Mouse (Mus musculus) natural killer cell, adult 2 months (primary cell): Measurements from ENCODE around the gene Dppa3.
A peak's percentile ranks its signal among the peaks of the same experiment; 100 is the strongest.

ENCODE experiments used
- DNase-seq, 2 experiments: peaks; one replicate each; pipeline ENCODE4 v3.0.0; 2022; ENCODE audit warnings: low spot score in 2 of 2

Gene Dppa3

DNA sequence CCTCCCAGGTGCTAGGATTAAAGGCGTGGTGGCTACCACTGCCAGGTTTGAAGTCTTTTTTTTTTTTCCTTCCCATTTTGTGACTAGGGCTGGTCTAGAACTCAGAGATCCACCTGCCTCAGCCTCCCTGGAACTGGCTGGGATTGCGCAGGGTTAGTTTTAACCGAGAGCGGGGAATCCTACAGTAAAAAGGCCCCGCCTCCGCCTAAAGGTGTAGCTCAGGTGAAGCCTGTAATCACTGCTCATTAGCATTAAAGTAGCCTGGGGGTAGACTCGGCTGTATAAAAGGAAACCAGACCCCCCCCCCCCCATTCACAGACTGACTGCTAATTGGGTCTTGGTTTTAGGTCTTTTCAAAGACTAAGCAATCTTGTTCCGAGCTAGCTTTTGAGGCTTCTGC lies at the start of gene Dppa3:
Gene Dppa3 (plus strand): TSS at position 301 of the 400 bp plus-strand sequence.
- no peak for DNase-seq

DNA sequence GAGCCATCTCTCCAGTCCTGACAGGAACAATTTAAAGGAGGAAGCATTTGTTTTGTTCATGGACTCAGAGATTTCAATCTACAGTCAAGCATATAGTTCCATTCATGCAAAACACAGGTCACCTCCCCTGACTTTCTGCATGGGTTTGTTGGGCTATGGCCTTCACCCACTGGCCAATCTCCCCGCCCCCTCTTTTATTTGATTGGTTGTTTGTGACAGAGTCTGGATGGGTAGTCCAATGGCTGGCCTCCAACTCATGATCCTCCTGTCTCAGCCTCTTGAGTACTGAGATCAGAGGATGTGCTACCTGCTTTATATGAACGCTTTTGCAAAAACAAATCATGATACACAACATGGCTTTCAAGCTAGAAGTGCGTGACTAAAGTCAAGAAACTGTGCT lies 49.2 kb upstream of the Dppa3 start:
- no peak for DNase-seq

DNA sequence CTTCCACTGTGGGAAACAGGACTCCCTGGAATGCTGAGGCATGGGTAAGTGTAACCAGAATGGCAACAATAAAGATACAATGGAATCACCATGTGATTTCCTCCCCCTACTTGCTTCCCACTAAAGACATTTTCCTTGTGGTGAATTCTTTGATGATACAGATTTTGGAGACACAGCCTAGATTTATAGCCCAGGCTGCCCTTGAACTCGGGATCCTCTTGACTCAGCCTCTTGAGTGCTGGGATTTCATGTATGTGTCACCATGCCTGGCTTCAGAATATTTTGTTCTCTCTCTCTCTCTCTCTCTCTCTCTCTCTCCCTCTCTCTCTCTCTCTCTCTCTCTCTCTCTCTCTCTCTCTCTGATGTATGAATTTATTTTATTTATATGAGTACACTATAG lies 47.1 kb upstream of the Dppa3 start:
- DNase-seq = no peak

- DNase-seq = no peak
These were observed 35.0 kb upstream of the Dppa3 start for GRCm38 (mm10) chr6:122591027-122591758.

DNA sequence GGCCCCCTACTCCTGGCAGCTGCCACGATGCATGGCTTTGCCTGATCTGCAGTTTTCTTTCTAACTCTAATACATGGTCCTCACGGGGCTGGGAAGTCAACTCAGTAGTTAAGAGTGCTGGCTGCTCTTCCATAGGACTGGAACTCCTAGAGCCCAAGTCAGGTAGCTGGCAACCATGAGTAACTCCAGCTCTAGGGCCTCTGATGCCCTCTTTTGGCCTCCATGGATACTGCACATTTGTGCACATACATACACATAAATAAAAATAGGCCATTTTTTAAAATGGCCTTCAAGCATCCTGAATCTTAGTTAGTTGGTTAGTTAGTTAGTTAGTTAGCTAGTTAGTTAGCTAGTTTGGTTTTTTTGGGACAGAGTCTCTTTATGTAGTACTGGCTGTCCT lies 33.3 kb upstream of the Dppa3 start:
- no peak for DNase-seq

DNA sequence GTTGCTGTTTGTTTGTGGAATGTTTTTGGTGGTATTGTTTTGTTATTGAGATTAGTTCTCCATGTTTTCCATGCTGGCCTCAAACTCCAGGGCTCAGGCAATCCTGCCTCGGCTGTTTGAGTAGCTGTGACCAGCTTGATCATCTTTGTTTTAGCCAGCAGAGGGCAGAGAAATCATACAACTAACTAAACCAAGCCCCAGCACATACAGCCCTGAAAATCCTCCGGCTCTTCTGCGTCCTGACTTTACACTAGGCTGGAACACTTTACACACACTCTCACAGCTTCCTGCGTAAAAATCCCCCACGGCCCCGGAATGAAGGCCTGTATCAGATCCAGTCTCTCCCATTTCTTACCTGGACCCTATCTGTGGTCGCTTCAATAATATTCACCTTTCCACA lies 30.6 kb upstream of the Dppa3 start:
- peak in 1 of 2 experiments; percentile 14 for DNase-seq

- no peak for DNase-seq
These were observed 29.6 kb upstream of the Dppa3 start for GRCm38 (mm10) chr6:122596608-122597007.

- no peak for DNase-seq
These were observed 28.2 kb upstream of the Dppa3 start for GRCm38 (mm10) chr6:122598014-122598413.

DNA sequence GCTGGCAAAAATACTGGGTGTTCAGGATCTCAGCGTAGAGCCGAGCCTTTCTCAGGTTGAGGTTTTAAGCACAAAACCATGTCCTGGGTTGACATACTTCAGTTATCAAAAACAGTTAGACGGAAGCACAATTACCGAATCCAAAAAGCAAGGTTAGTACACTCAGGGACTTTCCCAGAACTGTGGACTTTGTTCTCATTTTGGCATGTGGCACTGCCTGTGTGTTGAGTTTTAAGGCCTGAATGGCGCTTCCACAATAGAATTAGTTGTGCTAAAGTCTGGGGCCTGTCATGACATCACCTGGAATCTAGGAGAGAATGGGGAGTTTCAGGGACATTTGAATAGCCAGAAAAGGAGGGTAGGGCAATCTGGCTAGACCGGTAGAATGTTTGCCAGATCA lies 27.8 kb upstream of the Dppa3 start:
- peak in 1 of 2 experiments; percentile 25 for DNase-seq

DNA sequence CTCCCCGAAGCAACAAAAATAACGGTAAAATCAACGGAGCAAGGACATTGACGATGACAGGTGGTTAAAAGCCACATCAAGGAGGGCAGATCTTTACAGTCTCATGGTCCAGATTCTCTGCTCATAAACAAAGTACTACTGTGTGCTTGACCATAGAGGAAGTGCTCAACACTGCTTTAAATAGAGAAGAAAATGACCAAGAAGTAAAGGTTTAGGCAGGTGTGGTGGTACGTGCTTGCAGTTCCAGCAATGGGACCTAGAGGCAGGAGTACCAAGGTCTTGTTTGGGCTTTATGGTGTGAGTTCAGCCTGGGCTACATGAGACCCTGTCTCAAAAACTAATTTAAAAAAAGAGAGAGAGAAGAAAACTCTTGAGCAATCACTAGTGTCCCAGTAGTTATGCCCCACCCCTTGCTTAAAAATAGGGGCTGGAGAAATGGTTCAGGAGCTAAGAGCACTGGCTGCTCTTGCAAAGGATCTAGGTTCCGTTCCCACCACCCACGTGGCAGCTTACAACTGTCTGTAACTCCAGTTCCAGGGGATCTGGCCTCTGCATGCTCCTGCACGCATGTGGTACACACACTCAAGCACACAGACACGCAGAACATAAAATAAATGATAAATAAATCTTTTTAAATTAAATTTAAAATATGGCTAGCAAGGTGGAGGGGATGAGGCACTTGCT lies 27.0 kb upstream of the Dppa3 start:
- DNase-seq = peak; percentile 5 to 21

- no peak for DNase-seq
These were observed 26.1 kb upstream of the Dppa3 start for GRCm38 (mm10) chr6:122600066-122600646.

DNA sequence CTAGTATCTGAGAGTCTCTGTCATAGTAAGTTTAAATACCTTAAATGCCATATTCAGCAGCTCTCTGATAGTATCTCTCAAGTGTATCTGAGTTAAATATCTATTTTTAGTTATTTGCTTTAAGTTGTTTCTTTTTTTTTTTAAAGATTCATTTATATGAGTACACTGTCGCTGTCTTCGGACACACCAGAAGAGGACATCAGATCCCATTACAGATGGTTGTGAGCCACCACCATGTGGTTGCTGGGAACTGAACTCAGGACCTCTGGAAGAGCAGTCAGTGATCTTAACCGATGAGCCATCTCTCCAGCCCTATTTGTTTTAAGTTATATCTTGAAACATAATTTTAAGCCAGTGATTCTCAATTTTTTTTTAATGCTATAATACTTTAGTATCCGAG lies 25.2 kb upstream of the Dppa3 start:
- DNase-seq = no peak

- no peak for DNase-seq
These were observed 24.6 kb upstream of the Dppa3 start for GRCm38 (mm10) chr6:122601615-122602014.

GRCm38 (mm10) chr6:122602242-122602991 lies 23.8 kb upstream of the Dppa3 start, which contains the start of gene Apobec1:
Gene Apobec1, minus strand, starts transcription at chr6:122602444.
- DNase-seq = peak; percentile 73 to 83

DNA sequence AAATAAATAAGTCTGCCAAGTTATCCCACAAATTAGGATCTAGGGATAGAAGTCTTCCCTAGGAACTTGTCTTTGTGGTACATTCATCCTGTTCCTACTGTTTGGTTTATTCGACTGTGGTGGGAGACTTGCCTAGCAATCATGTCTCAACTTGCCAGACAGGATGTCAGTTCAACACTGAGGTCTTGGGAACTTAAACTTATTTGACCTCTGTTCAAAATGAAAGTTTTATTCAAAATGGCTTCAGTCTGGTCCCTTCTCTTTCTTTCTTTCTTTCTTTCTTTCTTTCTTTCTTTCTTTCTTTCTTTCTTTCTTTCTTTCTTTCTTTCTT lies 23.3 kb upstream of the Dppa3 start:
- DNase-seq = peak in 1 of 2 experiments; percentile 8

DNA sequence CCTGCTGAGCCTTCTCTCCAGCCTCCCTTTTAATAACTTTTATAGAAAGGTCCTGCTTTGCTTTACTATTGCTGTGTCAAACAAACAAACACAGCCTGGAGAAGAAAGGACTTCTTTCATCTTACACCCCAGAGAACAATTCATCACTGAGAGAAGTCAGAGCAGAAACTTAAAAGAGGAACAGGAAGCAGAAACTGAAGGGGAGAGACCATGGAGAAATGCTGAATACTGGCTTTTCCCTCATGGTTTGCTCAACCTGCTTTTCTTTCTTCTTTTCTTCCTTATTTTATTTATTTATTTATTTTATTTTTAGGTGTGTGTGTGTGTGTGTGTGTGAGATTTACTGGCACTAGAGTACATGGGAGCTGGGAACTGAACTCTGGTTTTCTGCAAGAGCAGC lies 21.9 kb upstream of the Dppa3 start:
- no peak for DNase-seq

- peak in 1 of 2 experiments; percentile 30 for DNase-seq
These were observed 20.7 kb upstream of the Dppa3 start for GRCm38 (mm10) chr6:122605483-122605882.

DNA sequence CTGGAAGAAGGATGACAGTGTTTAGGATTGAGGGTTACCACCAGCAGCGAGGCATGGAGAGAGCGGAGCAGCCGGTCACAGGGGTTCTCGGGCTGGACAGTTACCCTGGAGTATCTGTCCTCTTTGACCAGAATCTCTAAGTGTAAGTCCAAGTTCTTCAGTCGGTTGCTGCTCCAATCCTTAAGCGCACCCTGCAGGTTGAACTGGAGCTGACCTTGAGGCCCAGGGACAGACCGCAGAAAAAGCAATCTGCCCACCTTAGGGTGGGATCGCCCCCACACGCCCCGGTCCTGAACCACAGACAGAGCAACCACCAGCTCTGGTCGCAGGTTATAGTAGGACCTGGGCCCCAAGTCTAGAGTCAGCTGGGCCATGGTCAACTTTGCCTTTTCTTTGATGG lies 19.5 kb upstream of the Dppa3 start:
- no peak for DNase-seq

GRCm38 (mm10) chr6:122607700-122608099 lies 18.5 kb upstream of the Dppa3 start:
- DNase-seq = no peak

DNA sequence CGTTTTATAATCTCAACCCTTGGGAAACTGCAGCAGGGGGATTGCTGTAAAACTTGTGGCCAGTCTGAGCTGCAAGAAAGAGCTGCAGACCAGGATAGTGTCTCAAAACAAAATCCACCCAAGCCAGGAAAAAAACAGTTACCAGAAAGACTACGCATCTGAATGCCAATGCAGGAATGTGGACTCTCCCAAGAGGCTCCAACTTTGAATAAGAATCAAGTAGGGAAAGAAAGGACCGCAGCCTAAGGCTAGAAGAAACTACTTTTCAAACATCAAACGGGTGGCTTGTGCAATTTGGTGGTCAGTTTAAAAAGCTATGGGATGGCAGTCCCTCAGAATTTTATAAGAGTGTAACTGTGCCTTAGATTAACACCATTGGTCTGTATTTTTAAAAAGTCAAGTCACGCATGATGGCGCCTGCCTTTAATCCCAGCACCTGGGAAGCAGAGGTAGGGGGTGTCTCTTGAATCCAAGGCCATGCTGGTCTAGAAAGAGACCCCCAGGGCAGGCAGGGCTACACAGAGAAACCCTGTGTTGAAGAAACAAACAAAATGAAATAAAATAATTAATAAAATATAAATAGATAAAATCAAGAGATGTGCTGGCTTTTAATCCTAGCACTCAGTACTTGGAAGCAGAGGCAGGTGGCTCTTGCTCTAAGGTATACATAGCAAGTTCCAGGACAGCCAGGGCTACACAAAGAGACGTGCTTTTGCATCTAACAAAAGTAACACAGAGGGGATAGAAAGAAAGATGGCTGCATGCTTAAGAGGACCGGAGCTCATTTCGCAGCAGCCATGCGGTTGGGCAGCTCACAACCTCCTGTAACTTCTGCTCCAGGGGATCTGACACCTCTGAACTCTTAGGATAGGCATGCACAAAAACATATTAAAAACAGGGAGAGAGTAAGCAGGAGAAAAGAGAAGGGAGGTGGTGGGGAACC lies 17.5 kb upstream of the Dppa3 start:
- DNase-seq = no peak

DNA sequence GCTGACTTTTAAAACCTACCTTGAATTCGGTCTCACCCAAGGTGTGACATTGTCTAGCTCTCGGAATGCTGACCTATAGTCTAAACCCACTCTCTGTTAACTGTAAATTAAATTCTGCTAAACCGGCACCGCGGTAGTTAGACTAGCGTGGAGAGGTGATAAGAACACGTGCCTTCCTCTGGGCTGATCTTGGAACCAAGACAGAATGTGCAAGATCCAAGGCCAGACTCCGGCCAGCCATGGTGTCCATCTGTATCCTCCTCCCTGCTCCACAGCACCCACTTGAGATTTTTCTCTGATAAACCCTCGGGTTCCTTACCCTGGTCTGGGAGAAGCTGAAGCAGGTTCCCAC lies 16.9 kb upstream of the Dppa3 start:
- no peak for DNase-seq
